Mouse (Mus musculus) heart, postnatal 0 days (tissue): ENCODE results near the gene Gm12248.

Experiments used
- CTCF ChIP-seq: IDR thresholded peaks from 2 replicates; pipeline ENCODE4 v1.5.1; 2016; ENCODE audit warnings: antibody characterized with exemption, control low read depth, low read depth
- EP300 ChIP-seq: IDR thresholded peaks from 2 replicates; pipeline ENCODE4 v1.6.1; 2016; ENCODE audit warnings: antibody characterized with exemption, low read depth

- TF ChIP-seq CTCF (no peak), EP300 (no peak)
These were observed 14.1 kb upstream of the Gm12248 start for GRCm38 (mm10) chr11:58107009-58107408.
